Mouse (Mus musculus) splenic B cell, adult 2 months (primary cell): ENCODE results near the gene Rhbdd1.
A peak's percentile ranks its signal among the peaks of the same experiment; 100 is the strongest.

Experiments
- DNase-seq: peaks from one replicate; pipeline ENCODE4 v3.0.0-alpha.2; 2011; ENCODE audit warnings: low read depth, low spot score
- H3K27me3 ChIP-seq: 2 replicates; pipeline ENCODE4 v1.6.1; 2012; ENCODE audit warnings: mild to moderate bottlenecking, low read length, moderate library complexity, mixed read lengths; ENCODE audit not compliant: control insufficient read depth, poor library complexity, insufficient read depth, severe bottlenecking
- H3K36me3 ChIP-seq: 2 replicates; pipeline ENCODE4 v1.6.1; 2012; ENCODE audit warnings: mild to moderate bottlenecking, low read length, moderate library complexity, mixed read lengths; ENCODE audit not compliant: control insufficient read depth, poor library complexity, insufficient read depth, severe bottlenecking

Gene Rhbdd1

DNA sequence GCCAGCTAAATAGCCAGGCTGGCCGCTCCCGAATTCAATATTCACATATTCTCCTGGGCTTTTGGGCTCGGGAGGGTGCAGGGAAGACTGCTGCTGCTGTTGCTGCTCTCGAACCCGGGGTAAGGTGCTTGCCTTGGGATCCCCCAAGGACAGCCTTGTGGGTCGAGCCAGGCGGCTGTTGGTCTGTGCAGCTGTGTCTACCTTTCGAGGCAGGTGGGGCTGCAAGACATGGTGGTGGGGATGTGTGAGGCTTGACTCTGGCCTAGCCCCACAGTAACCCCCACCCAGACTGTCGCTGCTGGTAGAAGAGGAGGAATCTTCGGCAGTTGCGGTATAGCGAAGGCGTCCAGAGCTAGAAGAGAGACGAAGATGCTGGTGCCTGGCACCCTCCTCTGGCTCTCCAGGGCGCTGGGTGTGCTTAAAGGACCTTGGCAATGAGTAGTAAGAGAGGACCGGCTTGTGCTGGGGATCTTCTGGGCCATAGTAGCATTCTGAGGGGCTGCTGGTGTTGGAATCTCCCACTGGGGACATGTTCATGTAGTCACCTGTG, 28.4 kb upstream of the Rhbdd1 start:
- no peaks in the 10 kb centered on the region; the same call in 1 of the 2 replicates for H3K27me3 ChIP-seq
- DNase-seq, result no peak
- H3K36me3 ChIP-seq, result no peaks in the 10 kb centered on the region

DNA sequence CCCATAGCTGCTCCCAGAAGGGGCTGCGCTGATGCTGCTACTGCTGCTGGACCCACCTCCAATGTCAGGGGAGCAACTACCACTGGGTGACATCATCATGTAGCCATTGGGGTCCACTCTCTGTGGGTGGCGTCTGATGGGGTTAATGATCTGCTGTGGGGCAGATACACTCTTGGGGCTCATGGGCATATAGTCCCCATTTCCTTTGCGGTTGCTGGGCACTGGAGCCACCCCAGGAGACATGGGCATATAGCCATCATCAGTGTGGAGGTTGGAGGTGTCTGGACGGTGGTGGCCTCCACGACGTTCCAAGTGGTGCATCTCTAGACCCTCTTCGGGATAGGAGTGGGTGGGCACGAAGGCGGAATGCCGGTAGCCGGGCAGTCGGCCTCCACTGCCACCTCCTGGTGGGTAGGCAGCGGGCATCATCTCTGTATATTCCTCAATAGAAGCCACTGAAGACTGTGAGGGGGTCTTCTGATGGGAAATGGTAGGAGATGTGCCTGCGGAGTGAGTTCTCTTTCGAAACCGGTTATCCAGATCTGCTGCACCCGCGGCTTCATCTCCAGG, 27.7 kb upstream of the Rhbdd1 start:
- no peaks in the 10 kb centered on the region for H3K36me3 ChIP-seq
- DNase-seq, result no peak
- no peaks in the 10 kb centered on the region; the same call in 1 of the 2 replicates for H3K27me3 ChIP-seq

DNA sequence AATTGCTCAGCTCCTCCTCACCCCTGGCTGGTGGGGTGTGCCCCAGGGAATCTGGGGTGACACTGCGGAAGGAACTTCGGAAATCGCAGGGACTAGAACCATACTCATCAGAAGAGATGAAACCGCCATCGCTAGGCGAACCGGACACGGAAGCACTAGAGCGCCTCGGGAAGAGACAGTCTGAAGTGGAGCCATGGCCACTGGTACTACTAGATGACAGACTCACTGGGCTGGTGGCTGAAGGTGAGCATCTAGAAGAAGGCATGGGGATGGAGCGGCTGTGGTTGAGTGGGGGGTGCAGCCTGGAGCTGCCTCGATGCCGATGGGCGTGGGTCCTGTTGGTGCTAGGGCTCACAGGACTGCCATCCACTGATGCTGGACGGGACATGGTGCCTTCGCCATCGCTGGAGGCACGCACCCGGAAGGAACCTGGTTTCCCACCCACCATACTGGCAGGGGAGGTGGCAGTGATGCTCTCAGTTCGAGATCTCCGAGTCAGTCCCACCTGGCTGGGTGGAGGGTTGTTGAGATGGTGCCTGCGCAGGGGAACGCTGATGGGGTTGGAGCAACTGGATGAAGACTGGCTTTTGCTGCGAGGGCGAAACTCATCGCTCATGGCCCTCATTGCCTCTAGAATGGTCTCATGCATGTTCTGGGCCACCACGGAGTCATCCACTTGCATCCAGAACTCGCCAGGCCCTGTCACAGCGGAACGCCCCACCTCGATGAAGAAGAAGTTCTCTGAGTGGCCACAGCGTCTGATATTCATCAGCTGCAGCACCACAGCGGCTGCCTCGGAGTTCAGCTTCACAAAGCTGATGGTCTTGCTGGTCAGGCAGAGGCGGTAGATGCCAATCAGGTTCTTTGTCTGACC, 26.9 kb upstream of the Rhbdd1 start:
- H3K27me3 ChIP-seq, result no peaks in the 10 kb centered on the region; the same call in 1 of the 2 replicates
- DNase-seq, result no peak
- H3K36me3 ChIP-seq, result no peaks in the 10 kb centered on the region

DNA sequence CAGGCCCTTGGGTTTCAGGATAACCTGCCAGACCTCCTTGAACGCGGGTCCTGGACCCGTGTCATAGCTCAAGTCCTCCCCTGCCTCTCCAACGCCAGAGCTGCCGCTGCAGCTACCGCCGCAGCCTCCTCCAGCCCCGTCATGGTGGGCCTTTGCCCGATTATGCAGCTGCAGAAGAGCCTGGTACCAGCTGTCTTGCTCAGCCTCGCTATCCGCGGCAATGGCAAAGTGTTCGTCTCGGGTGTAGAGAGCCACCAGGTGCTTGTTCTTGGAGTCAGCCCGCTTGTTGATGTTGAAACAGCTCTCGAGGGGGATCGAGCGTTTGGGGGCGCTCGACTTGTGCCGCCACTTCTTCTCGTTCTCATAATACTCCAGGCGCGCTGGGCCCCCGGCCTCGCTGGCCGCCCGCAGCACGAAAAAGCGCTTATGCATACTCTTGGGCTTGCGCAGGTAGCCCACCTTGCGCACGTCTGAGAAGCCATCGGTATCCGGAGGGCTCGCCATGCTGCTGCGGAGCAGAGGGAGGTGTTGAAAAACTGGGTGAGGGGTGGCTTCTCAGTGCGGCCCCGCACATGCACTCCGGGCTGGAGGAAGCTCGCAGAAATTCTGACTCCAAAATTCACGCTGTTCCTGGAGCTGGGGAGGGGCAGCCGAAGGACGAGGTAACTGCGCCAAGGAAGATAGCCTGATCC, 26.1 kb upstream of the Rhbdd1 start:
- DNase-seq, result peak; percentile 44
- H3K27me3 ChIP-seq, result no peaks in the 10 kb centered on the region; the same call in 1 of the 2 replicates

DNA sequence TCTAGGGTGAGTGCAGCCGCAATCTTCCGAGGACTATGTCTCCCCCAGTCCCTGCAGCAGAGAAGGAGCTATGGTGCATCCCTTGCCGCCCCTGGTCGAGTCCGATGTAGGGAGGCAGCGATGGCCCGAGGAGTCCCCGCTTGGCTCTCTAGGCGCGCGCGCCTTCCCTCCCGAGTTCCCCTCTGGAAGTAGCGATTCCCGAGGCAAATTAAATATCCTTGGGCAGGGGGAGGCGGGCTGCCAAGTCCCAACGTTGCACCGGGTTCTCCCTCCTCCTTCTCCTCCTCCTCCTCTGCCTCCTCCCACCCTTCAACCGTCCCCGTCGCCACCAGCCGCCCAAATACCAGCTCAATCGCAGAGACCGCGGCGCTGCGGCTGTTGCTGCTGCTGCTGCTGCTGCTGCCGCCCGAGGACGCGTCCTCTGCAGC, 25.5 kb upstream of the Rhbdd1 start:
- H3K36me3 ChIP-seq, result no peaks in the 10 kb centered on the region
- DNase-seq, result peak; percentile 52
- H3K27me3 ChIP-seq, result no peaks in the 10 kb centered on the region; the same call in 1 of the 2 replicates

More for the DNA sequence above, 26.1 kb upstream of the Rhbdd1 start:
- no peaks in the 10 kb centered on the region for H3K36me3 ChIP-seq

DNA sequence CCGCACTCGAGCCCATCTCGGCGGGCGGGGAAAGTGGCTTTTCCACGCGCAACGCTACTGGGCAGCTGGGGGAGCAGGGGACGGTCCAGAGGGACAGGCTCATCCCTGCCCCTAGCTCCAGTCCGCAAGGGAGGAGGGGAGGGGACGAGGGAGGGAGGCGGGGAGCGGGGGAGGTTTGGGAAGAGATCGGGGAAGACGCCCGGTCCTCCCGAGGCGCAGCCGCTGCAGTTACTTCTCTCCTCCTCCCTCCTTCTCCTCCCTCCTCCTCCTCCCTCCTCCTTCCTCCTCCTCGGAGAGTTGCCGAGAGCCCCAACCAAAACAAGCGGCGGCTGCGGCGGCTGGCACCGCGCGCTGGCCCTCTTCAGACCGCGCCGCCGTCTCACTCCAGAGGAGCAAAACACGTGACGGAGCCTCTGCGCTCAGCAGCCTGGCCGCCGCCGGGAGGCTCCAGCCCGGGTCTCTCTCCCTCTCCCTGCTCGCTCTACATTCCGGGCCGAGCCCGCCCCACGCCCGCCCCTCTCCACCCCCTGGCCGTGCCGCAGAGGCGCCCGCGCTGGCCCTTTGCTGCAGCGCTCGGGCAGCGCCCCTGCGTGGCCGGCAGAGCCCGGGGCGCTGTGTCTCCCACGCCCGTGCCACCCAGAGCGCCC, 25.0 kb upstream of the Rhbdd1 start, which contains the start of gene Irs1:
Gene Irs1 (minus strand): TSS at position 266 of the 647 bp plus-strand sequence.
- H3K36me3 ChIP-seq, result no peaks in the 10 kb centered on the region
- DNase-seq, result peak; percentile 50
- H3K27me3 ChIP-seq, result no peaks in the 10 kb centered on the region; the same call in 1 of the 2 replicates

DNA sequence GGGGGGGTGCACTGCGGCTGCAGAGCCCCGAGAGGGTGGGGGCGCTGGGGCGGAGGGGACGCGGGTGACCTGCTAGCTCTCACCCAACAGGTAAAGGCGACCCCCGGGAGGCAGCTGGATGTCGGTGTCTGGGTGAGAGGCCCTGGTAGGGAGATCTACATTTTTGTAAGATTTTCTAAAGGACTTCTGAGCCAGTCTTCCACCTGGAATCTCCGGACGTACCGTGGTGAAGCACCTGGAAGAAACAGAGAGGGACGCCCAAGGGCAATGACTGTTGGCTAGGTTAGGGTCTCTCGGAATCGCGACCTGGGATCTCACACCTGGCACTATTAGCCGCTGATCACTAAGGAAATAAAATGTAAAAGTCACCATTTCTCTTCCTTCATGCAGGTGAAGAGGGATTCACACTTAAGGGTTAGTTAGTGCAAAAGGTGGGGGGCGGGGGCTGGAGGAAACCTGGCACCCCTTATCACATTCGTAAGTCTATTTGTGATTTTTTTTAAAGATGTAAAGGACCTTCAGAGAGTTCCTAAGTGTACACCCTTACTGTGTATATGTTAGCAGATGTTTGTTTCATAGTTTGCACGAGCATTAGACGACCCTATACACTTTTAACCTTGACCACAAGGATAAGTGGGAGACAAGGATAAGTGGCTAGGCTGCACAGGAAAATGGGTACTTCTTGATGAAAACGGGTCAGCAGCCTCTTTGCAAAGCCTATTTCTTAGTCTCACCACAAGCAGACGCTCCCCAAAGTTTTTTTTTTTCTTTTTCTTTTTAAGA, 24.1 kb upstream of the Rhbdd1 start:
- DNase-seq, result no peak
- Histone ChIP-seq H3K36me3 (no peaks in the 10 kb centered on the region), H3K27me3 (no peaks in the 10 kb centered on the region; the same call in 1 of the 2 replicates)

DNA sequence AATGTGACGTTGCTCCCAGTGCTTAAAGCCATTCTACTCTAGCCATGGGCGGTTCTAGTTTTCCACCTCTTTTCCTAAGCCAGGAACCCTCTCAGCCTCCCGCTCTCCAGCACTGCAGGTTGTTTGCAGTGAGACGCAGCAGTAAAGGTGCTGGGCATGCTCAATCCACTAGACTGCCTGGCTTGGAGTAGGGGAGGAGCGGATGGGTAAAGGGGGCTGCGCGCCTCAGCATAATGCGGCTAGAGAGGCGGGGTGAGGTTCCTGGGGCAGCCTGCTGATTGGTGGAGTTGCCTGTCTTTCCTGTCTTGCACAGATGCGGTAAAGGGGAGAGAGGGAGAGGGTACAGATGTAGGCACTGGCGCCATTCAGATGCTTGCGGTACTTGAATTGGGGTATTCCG, 23.5 kb upstream of the Rhbdd1 start:
- H3K36me3 ChIP-seq, result no peaks in the 10 kb centered on the region
- DNase-seq, result peak; percentile 28

DNA sequence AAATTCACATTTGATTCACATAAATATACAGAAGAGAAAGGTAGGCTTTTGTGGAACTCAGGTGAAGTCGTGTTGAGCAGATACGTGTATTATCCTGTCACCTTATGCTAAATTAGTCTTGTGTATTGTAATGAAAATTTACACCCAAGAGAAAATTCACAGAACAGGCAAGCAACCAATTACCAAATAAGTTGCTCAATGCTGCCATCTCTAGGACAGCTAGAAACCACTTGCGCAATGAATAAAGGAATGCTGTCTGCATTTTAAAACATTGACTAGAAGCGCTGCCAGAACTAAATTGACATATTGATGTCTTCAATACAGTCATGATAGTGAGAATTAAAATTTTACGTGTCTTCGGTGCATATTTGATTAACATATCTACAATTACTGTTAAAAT, 22.1 kb upstream of the Rhbdd1 start:
- Histone ChIP-seq H3K27me3 (no peaks in the 10 kb centered on the region; the same call in 1 of the 2 replicates), H3K36me3 (no peaks in the 10 kb centered on the region)
- DNase-seq, result peak; percentile 76

More for the DNA sequence above, 23.5 kb upstream of the Rhbdd1 start:
- no peaks in the 10 kb centered on the region; the same call in 1 of the 2 replicates for H3K27me3 ChIP-seq

DNA sequence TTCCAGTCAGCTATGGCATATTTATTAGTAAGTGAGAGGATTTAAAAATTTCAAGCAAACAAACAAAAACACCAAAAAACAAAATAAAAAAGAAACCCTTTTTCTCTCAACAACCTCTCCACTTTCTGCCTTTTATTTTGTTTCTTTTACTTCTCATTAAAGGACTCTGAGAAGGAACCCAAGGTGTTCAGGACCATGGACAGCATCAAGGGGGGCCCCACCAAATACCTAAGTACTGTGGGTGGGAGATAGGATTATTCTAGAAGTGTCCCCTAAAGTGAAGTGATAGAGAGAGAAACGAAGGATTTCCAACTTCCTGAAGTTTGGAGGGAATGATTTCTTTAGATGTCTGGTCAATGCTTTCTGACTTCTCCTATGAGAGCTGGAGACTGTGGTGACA, 17.7 kb upstream of the Rhbdd1 start:
- DNase-seq, result no peak
- H3K27me3 ChIP-seq, result no peaks in the 10 kb centered on the region
- no peaks in the 10 kb centered on the region for H3K36me3 ChIP-seq

DNA sequence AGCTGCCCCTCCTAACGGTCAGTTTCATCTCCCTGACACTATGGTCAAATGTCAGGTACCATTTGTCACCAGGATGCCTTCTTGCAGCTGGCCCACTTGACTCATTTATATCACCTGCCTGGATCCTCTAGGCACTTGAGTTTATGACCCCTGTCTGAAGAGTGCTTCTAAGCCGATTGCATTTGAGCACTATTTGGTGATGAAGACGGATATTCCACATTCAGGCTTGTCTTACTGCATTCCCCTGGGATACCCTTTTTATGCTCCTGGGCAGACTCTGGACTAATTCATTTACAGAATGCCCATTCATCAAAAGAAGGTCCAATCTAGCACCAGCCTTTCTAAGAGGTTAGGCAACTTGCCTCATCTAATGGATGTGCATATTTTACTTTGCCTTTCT, 11.8 kb upstream of the Rhbdd1 start:
- Histone ChIP-seq H3K27me3 (no peaks in the 10 kb centered on the region), H3K36me3 (no peaks in the 10 kb centered on the region)
- DNase-seq, result no peak

DNA sequence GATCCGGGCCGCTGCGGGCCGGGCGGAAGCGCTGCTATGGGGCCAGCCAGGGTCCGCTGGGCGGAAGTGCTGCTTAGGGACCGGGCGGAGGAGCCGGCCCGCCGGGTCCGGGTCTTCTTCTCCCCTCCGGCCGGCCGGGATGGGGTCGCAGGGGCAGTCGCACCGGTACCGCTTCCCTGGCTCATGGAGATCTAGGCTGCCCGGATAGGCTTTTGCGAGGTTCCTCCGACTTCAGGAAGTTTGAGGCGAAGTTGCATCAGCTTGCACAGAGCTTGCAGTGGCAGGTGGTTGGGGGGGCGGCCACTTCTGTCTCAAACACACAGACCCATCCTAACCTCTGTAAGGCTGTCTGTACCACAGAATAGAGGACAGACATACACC, 484 bp downstream of the Rhbdd1 start:
- DNase-seq, result no peak
- Histone ChIP-seq H3K36me3 (no peaks in the 10 kb centered on the region), H3K27me3 (no peaks in the 10 kb centered on the region)

DNA sequence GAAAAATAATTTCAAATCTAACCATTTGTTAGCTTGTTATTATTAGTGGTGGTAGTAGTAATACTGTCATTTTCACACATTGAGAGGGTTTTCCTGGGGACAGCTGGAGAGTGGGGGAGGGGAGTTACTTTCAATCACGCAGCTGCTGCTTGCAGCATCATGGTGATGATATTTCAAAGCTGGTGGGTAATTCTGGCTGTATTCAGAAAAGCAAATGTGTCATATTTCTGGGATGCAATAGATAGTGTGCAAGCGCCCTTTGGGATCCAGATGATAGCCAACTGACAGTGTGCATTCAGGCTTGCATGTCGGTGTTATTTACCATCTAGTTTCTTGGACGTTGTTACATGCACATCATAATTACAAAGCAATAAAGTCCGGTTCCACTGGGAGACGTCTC, 4.2 kb downstream of the Rhbdd1 start:
- H3K27me3 ChIP-seq, result no peaks in the 10 kb centered on the region
- DNase-seq, result no peak
- H3K36me3 ChIP-seq, result no peaks in the 10 kb centered on the region

DNA sequence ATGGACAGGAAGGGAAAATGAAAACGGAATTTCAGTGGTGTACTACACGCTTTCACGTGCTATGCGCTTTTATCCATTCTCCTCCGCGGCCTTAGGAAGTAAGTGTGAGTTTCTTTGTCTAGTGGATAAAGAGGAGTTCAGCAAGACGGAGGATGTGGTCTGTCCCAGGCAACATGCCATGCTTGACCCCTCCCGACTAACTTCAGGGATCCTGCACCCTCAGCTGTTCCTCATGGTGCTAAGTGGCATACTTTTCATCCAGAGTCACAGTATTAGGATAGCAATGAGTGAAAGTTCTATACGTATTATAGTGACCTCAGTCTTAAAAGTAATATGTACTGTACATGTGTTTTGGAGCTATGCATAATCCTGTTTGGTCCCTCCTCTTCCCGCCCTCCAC, 4.6 kb downstream of the Rhbdd1 start:
- no peaks in the 10 kb centered on the region for H3K36me3 ChIP-seq
- H3K27me3 ChIP-seq, result no peaks in the 10 kb centered on the region
- no peak for DNase-seq
